Mouse (Mus musculus): ENCODE data around the gene H1f0. TPM values are rescaled to one million over a fixed set of nuclear protein-coding genes. Genes with fewer than 3 reads are reported as not detected.

H1f0 gene
- 47.5 TPM for polyA plus RNA-seq (2015; fragmentation: Illumina TruSeq; extraction: RNeasy Lipid Tissue Mini Kit (QIAGEN cat#74804); ENCODE audit: insufficient read depth, low read depth, low replicate concordance)

DNA sequence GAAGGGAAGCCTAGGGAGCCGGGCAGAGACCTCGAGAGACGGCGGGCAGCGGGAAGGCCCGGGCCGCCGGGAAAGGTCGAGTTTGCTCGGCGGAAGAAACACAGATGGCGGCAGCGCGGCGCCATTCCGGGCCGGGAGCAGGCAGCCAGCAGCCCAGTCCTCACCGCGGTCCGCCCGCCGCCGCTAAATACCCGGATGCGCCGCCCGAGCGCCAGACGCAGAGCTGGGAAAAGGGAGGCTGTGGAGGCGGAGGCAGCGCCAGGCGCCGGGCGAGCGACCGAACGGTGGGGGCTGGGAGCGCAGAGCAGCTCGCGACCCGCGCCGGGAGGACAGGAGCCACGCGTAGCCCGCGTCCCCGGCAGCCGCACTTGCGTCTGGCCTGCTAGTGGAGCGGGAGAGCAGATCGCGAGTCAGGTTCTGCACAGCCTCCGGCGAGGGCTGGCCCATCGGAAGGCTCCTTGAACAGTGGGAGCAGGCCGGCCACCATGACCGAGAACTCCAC is at the start of gene H1f0:
TSS of gene H1f0 (plus strand) at position 214 of the 502 bp plus-strand sequence.

DNA sequence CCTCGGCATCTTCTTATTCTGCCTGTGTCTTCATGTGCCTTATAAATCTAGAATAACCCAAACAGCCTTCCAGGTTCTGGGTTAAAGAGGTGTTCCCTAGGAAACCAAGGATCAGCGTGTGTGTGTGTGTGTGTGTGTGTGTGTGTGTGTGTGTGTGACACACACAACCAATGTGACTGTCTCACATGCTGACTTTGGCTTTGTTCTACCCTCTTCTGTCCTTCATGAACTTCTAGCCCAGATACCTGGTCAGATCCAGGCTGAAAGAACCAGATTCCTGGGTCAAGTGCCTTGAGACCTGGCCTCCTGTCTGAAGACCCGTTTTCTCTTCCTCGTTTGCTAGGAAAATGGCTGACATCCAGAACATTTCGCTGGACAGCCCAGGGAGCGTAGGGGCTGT is 13.3 kb downstream of the H1f0 start, which contains the start of gene Galr3:
TSS of gene Galr3 (plus strand) at position 301 of the 400 bp plus-strand sequence.

DNA sequence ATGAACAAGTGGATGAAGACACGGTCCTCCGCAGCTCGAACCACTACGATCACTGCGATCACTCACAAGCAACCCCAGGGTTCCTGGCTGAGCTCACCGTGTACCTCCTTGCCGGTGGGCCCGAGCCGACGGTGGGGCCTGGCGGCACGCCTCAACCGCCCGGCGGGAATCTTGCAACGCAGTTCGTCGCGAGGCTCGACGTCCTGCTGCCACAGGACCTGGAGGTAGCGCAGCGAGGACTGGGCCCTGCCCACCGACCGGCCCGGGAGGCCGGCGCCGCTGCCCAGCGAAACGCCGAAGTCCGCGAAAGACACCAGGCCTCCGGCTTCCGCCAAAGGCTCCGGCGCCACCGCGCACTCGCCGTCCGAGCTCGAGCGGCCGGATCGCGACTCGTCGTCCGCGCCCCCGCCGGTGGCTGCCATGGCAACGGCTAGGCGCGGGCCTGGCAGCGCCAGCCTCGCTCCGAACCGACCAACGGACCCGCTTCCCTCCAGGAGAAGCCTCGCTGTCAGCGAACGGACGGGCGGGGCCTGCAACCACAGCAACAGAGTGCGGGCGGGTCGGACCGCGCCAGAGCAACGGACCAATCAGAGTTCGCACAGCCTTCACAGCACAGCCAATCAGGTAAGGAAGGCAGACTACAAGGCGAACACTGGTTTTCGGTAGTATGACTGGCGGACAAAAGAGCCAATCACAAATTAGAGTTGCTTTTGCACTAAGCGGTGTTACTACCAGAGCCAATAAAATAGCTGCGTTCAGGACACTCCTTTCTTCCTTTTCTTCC is 34.3 kb downstream of the H1f0 start, which contains the start of gene Ankrd54:
TSS of gene Ankrd54 (minus strand) at position 518 of the 784 bp plus-strand sequence.

DNA sequence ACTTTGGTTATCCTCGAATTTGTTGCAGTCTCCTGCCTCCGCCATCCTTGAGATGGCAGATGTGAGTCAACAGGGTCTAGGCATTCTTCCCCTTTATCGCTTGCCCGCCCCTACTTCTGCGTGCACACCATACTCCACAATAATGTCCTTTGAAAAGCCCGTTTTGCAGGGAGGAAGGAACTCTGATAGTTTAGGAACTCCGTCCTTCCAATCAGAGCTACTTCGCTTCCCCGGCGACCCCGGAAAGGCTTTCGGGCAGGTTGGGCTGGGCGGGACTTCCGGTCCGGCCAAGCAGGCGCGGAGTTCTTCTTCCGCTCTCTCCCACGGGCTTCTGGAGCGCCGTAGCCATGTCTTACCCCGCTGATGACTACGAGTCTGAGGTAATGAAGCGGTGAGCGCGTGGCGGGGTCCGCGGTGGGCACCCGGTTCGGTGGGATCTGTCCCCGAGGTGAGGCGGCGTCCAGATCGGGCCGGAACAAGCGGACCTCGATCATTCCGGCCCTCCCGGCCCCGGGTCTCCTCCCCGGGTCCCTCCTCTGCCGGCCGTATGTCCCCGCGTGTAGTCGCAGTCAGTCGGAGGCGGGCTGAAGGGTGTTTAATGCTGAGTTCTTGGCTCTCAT is 46.8 kb downstream of the H1f0 start, which contains the start of gene Eif3l:
TSS of gene Eif3l (plus strand) at position 267 of the 620 bp plus-strand sequence.

Other genes with a start within 250 kb of the H1f0 start
- gene Card10, start 225.4 kb upstream of the H1f0 start, polyA plus RNA-seq (2015; fragmentation: Illumina TruSeq; extraction: RNeasy Lipid Tissue Mini Kit (QIAGEN cat#74804); ENCODE audit: insufficient read depth, low read depth, low replicate concordance), result 11.2 TPM
- gene Cdc42ep1, start 185.8 kb upstream of the H1f0 start, polyA plus RNA-seq (2015; fragmentation: Illumina TruSeq; extraction: RNeasy Lipid Tissue Mini Kit (QIAGEN cat#74804); ENCODE audit: insufficient read depth, low read depth, low replicate concordance), result 26.1 TPM
- 2.3 TPM for gene Lgals2, start 172.9 kb upstream of the H1f0 start, polyA plus RNA-seq (2015; fragmentation: Illumina TruSeq; extraction: RNeasy Lipid Tissue Mini Kit (QIAGEN cat#74804); ENCODE audit: insufficient read depth, low read depth, low replicate concordance)
- gene Gga1, start 151.3 kb upstream of the H1f0 start, polyA plus RNA-seq (2015; fragmentation: Illumina TruSeq; extraction: RNeasy Lipid Tissue Mini Kit (QIAGEN cat#74804); ENCODE audit: insufficient read depth, low read depth, low replicate concordance), result 14.9 TPM
- not detected for gene Gm49510, start 128.8 kb upstream of the H1f0 start, polyA plus RNA-seq (2015; fragmentation: Illumina TruSeq; extraction: RNeasy Lipid Tissue Mini Kit (QIAGEN cat#74804); ENCODE audit: insufficient read depth, low read depth, low replicate concordance)
- gene Sh3bp1, start 128.7 kb upstream of the H1f0 start, polyA plus RNA-seq (2015; fragmentation: Illumina TruSeq; extraction: RNeasy Lipid Tissue Mini Kit (QIAGEN cat#74804); ENCODE audit: insufficient read depth, low read depth, low replicate concordance), result 4.2 TPM
- 0.81 TPM for gene Pdxp, start 114.5 kb upstream of the H1f0 start, polyA plus RNA-seq (2015; fragmentation: Illumina TruSeq; extraction: RNeasy Lipid Tissue Mini Kit (QIAGEN cat#74804); ENCODE audit: insufficient read depth, low read depth, low replicate concordance)
- gene Lgals1, start 101.7 kb upstream of the H1f0 start, polyA plus RNA-seq (2015; fragmentation: Illumina TruSeq; extraction: RNeasy Lipid Tissue Mini Kit (QIAGEN cat#74804); ENCODE audit: insufficient read depth, low read depth, low replicate concordance), result 163 TPM
- 14.1 TPM for gene Nol12, start 93.5 kb upstream of the H1f0 start, polyA plus RNA-seq (2015; fragmentation: Illumina TruSeq; extraction: RNeasy Lipid Tissue Mini Kit (QIAGEN cat#74804); ENCODE audit: insufficient read depth, low read depth, low replicate concordance)
- 12.3 TPM for gene Triobp, start 80.7 kb upstream of the H1f0 start, polyA plus RNA-seq (2015; fragmentation: Illumina TruSeq; extraction: RNeasy Lipid Tissue Mini Kit (QIAGEN cat#74804); ENCODE audit: insufficient read depth, low read depth, low replicate concordance)
- gene Galr3, start 13.4 kb downstream of the H1f0 start, polyA plus RNA-seq (2015; fragmentation: Illumina TruSeq; extraction: RNeasy Lipid Tissue Mini Kit (QIAGEN cat#74804); ENCODE audit: insufficient read depth, low read depth, low replicate concordance), result 1.4 TPM
- 9.9 TPM for gene Ankrd54, start 34.4 kb downstream of the H1f0 start, polyA plus RNA-seq (2015; fragmentation: Illumina TruSeq; extraction: RNeasy Lipid Tissue Mini Kit (QIAGEN cat#74804); ENCODE audit: insufficient read depth, low read depth, low replicate concordance)
- gene Eif3l, start 46.7 kb downstream of the H1f0 start, polyA plus RNA-seq (2015; fragmentation: Illumina TruSeq; extraction: RNeasy Lipid Tissue Mini Kit (QIAGEN cat#74804); ENCODE audit: insufficient read depth, low read depth, low replicate concordance), result 26.9 TPM
- 10.6 TPM for gene Micall1, start 80.4 kb downstream of the H1f0 start, polyA plus RNA-seq (2015; fragmentation: Illumina TruSeq; extraction: RNeasy Lipid Tissue Mini Kit (QIAGEN cat#74804); ENCODE audit: insufficient read depth, low read depth, low replicate concordance)
- gene Polr2f, start 112.6 kb downstream of the H1f0 start, polyA plus RNA-seq (2015; fragmentation: Illumina TruSeq; extraction: RNeasy Lipid Tissue Mini Kit (QIAGEN cat#74804); ENCODE audit: insufficient read depth, low read depth, low replicate concordance), result 30.2 TPM
- gene 1700088E04Rik, start 112.8 kb downstream of the H1f0 start, polyA plus RNA-seq (2015; fragmentation: Illumina TruSeq; extraction: RNeasy Lipid Tissue Mini Kit (QIAGEN cat#74804); ENCODE audit: insufficient read depth, low read depth, low replicate concordance), result 5.4 TPM
- gene Sox10, start 136.8 kb downstream of the H1f0 start, polyA plus RNA-seq (2015; fragmentation: Illumina TruSeq; extraction: RNeasy Lipid Tissue Mini Kit (QIAGEN cat#74804); ENCODE audit: insufficient read depth, low read depth, low replicate concordance), result 1.2 TPM
- 31.6 TPM for gene Pick1, start 200.7 kb downstream of the H1f0 start, polyA plus RNA-seq (2015; fragmentation: Illumina TruSeq; extraction: RNeasy Lipid Tissue Mini Kit (QIAGEN cat#74804); ENCODE audit: insufficient read depth, low read depth, low replicate concordance)
- gene Gm49486, start 200.9 kb downstream of the H1f0 start, polyA plus RNA-seq (2015; fragmentation: Illumina TruSeq; extraction: RNeasy Lipid Tissue Mini Kit (QIAGEN cat#74804); ENCODE audit: insufficient read depth, low read depth, low replicate concordance), result 1.4 TPM
- not detected for gene Slc16a8, start 226.3 kb downstream of the H1f0 start, polyA plus RNA-seq (2015; fragmentation: Illumina TruSeq; extraction: RNeasy Lipid Tissue Mini Kit (QIAGEN cat#74804); ENCODE audit: insufficient read depth, low read depth, low replicate concordance)

All from pancreas, adult 10 weeks (tissue).